Mouse (Mus musculus) kidney, adult 11 months (tissue): ENCODE data around the gene Cct3.
"Not testable (repeated sequence)": the region's sequence is repeated elsewhere in the genome, so short reads cannot be mapped to it uniquely, and the experiment has no call there.

Experiments used
- DNase-seq: peaks from one replicate; pipeline ENCODE4 v3.0.0; 2022

Cct3 gene

GRCm38 (mm10) chr3:88295272-88295671, 1.6 kb upstream of the Cct3 start:
- not testable (repeated sequence) for DNase-seq

- no peak for DNase-seq
Measured at GRCm38 (mm10) chr3:88296110-88296560, 781 bp upstream of the Cct3 start.

GRCm38 (mm10) chr3:88297321-88297851, 470 bp downstream of the Cct3 start:
- DNase-seq, result no peak

- DNase-seq, result no peak
Measured at GRCm38 (mm10) chr3:88299172-88299571, 2.3 kb downstream of the Cct3 start.

GRCm38 (mm10) chr3:88324951-88325405, 28.1 kb downstream of the Cct3 start, which contains the start of gene Glmp:
Gene Glmp (plus strand): TSS chr3:88325023.
- peak; percentile 72 for DNase-seq

- DNase-seq, result no peak
Measured at GRCm38 (mm10) chr3:88328956-88329355, 32.0 kb downstream of the Cct3 start.

GRCm38 (mm10) chr3:88331282-88331681, 34.4 kb downstream of the Cct3 start:
- DNase-seq, result peak; percentile 26

- DNase-seq, result peak; percentile 46
Measured at GRCm38 (mm10) chr3:88334029-88334658, 37.2 kb downstream of the Cct3 start.

- DNase-seq, result no peak
Measured at GRCm38 (mm10) chr3:88334902-88335435, 38.1 kb downstream of the Cct3 start.

- peak; percentile 36 for DNase-seq
Measured at GRCm38 (mm10) chr3:88335436-88336053, 38.6 kb downstream of the Cct3 start.

GRCm38 (mm10) chr3:88336058-88337013, 39.4 kb downstream of the Cct3 start, which contains the start of the genes Tmem79 and Smg5:
Gene Tmem79 (minus strand): TSS chr3:88336148.
Gene Smg5 (plus strand): TSS chr3:88336260.
- peak; percentile 96 for DNase-seq

- DNase-seq, result no peak
Measured at GRCm38 (mm10) chr3:88337367-88338020, 40.6 kb downstream of the Cct3 start.

- DNase-seq, result no peak
Measured at GRCm38 (mm10) chr3:88338316-88338715, 41.4 kb downstream of the Cct3 start.

GRCm38 (mm10) chr3:88339006-88339405, 42.1 kb downstream of the Cct3 start:
- DNase-seq, result no peak

- DNase-seq, result no peak
Measured at GRCm38 (mm10) chr3:88350732-88351131, 53.8 kb downstream of the Cct3 start.

- no peak for DNase-seq
Measured at GRCm38 (mm10) chr3:88352907-88353306, 56.0 kb downstream of the Cct3 start.

GRCm38 (mm10) chr3:88354396-88355165, 57.7 kb downstream of the Cct3 start:
- peak; percentile 60 for DNase-seq

- no peak for DNase-seq
Measured at GRCm38 (mm10) chr3:88359584-88359983, 62.7 kb downstream of the Cct3 start.

- no peak for DNase-seq
Measured at GRCm38 (mm10) chr3:88359989-88360388, 63.1 kb downstream of the Cct3 start.

GRCm38 (mm10) chr3:88361096-88361495, 64.2 kb downstream of the Cct3 start:
- DNase-seq, result no peak
